Mouse (Mus musculus): ENCODE measurements around the gene Pnma1. TPM values are rescaled to one million over a fixed set of nuclear protein-coding genes. Genes with fewer than 3 reads are reported as not detected.

The Pnma1 gene
- total RNA-seq (2021) (under 1 TPM; 0.28 to 0.43 TPM), polyA plus RNA-seq (2012; rRNA removed) (0.15 TPM in 1 of 2 replicates, not detected in the other)
- long read RNA-seq = 0 reads

- peak; percentile 71 for DNase-seq
These were observed at the start of gene Pnma1 for GRCm38 (mm10) chr12:84147954-84148621. Gene Pnma1, minus strand, starts transcription at chr12:84148489.

GRCm38 (mm10) chr12:84195195-84195594 is 46.9 kb upstream of the Pnma1 start:
- DNase-seq = no peak

GRCm38 (mm10) chr12:84194400-84195109 is 46.3 kb upstream of the Pnma1 start:
- DNase-seq = no peak

GRCm38 (mm10) chr12:84193642-84194399 is 45.5 kb upstream of the Pnma1 start:
- peak; percentile 97 for DNase-seq

- peak; percentile 86 for DNase-seq
These were observed 44.7 kb upstream of the Pnma1 start for GRCm38 (mm10) chr12:84192741-84193641.

- peak; percentile 46 for DNase-seq
These were observed 44.0 kb upstream of the Pnma1 start for GRCm38 (mm10) chr12:84192280-84192679.

- no peak for DNase-seq
These were observed 43.5 kb upstream of the Pnma1 start for GRCm38 (mm10) chr12:84191770-84192169.

- DNase-seq = no peak
These were observed 42.9 kb upstream of the Pnma1 start for GRCm38 (mm10) chr12:84191190-84191589.

GRCm38 (mm10) chr12:84190151-84190820 is 42.0 kb upstream of the Pnma1 start:
- no peak for DNase-seq

GRCm38 (mm10) chr12:84188881-84189444 is 40.7 kb upstream of the Pnma1 start:
- no peak for DNase-seq

GRCm38 (mm10) chr12:84187752-84188601 is 39.7 kb upstream of the Pnma1 start:
- no peak for DNase-seq

GRCm38 (mm10) chr12:84186950-84187349 is 38.7 kb upstream of the Pnma1 start:
- DNase-seq = peak; percentile 76

GRCm38 (mm10) chr12:84186536-84186935 is 38.2 kb upstream of the Pnma1 start:
- no peak for DNase-seq

GRCm38 (mm10) chr12:84185547-84185946 is 37.3 kb upstream of the Pnma1 start:
- DNase-seq = no peak

GRCm38 (mm10) chr12:84184979-84185378 is 36.7 kb upstream of the Pnma1 start:
- DNase-seq = no peak

- DNase-seq = no peak
These were observed 33.7 kb upstream of the Pnma1 start for GRCm38 (mm10) chr12:84181999-84182398.

GRCm38 (mm10) chr12:84180701-84181435 is 32.6 kb upstream of the Pnma1 start:
- DNase-seq = peak; percentile 95

GRCm38 (mm10) chr12:84180090-84180489 is 31.8 kb upstream of the Pnma1 start:
- no peak for DNase-seq

Measured in adrenal gland, adult 2 months (tissue).